Mouse (Mus musculus) midbrain, embryonic 14.5 days (tissue): ENCODE measurements around the gene Nup188. TPM values are rescaled to one million over a fixed set of nuclear protein-coding genes. Genes with fewer than 3 reads are reported as not detected.

ENCODE experiments used
- ATAC-seq: fragments of 200-750 bp; cut with Nextera tagmentation; 2 replicates; pipeline ENCODE4 v1.8.0; 2017; ENCODE audit warnings: moderate number of reproducible peaks, moderate library complexity; ENCODE audit not compliant: low FRiP score, low TSS enrichment
- DNase-seq: peaks from one replicate; pipeline ENCODE4 v3.0.0-alpha.2; 2015
- H3K27ac ChIP-seq: fragments of 300-500 bp; sonication (generic); replicated peaks from 2 replicates; pipeline ENCODE4 v1.5.1; 2014; ENCODE audit warnings: mild to moderate bottlenecking, low read depth, low read length, moderate library complexity
- H3K27me3 ChIP-seq: fragments of 300-500 bp; sonication (generic); 2 replicates; pipeline ENCODE4 v1.6.1; 2014; ENCODE audit warnings: low read length, control low read depth, mixed read lengths; ENCODE audit not compliant: control insufficient read depth, insufficient read depth
- H3K36me3 ChIP-seq: fragments of 300-500 bp; sonication (generic); 2 replicates; pipeline ENCODE4 v1.6.1; 2014; ENCODE audit warnings: low read length, control low read depth; ENCODE audit not compliant: control insufficient read depth, insufficient read depth
- H3K4me1 ChIP-seq: fragments of 300-500 bp; sonication (generic); 2 replicates; pipeline ENCODE4 v1.6.1; 2014; ENCODE audit warnings: mild to moderate bottlenecking, antibody characterized with exemption, low read length, control low read depth; ENCODE audit not compliant: control insufficient read depth, insufficient read depth
- H3K4me2 ChIP-seq: fragments of 300-500 bp; sonication (generic); 2 replicates; pipeline ENCODE4 v1.6.1; 2014; ENCODE audit warnings: mild to moderate bottlenecking, low read length, moderate library complexity
- H3K4me3 ChIP-seq: fragments of 300-500 bp; sonication (generic); replicated peaks from 2 replicates; pipeline ENCODE4 v1.5.1; 2014; ENCODE audit warnings: low read depth, low read length
- H3K9ac ChIP-seq: fragments of 300-500 bp; sonication (generic); replicated peaks from 2 replicates; pipeline ENCODE4 v1.6.1; 2014; ENCODE audit warnings: mild to moderate bottlenecking, low read length, moderate library complexity
- H3K9me3 ChIP-seq: fragments of 300-500 bp; sonication (generic); 2 replicates; pipeline ENCODE4 v1.6.1; 2016; ENCODE audit warnings: low read length, control low read depth, mixed read lengths; ENCODE audit not compliant: control insufficient read depth
- WGBS: fragments of 180-500 bp; shearing (Covaris S2); extraction: QIAGEN DNeasy Blood & Tissue Kit; methylation state at CpG from one replicate; pipeline ENCODE4 v1.1.7; 2014; 5-methylcytosine and 5-hydroxymethylcytosine counted together
- polyA plus RNA-seq: library from polyadenylated mRNA; unstranded; fragments of >200 nt; fragmentation: Nextera tagmentation; extraction: Ambion mirVana; gene quantifications from 2 replicates; pipeline ENCODE4 v1.2.1, GENCODE M21; 2014

Nup188 gene
- polyA plus RNA-seq, 1 experiment from 2014 or later = 26.0 TPM

GRCm38 (mm10) chr2:30360626-30361025, 74.4 kb downstream of the Nup188 start:
- H3K4me3 ChIP-seq = no peak overlapping the region
- peaks cover 25% of the 10 kb centered on the region for H3K4me1 ChIP-seq
- 50% methylated on average over 10 of the region's 10 CpGs for WGBS
- H3K27ac ChIP-seq = no peak overlapping the region
- ATAC-seq (no peak), DNase-seq (no peak)
- H3K36me3 ChIP-seq = no peaks in the 10 kb centered on the region
- no peaks in the 10 kb centered on the region for H3K27me3 ChIP-seq
- no peak overlapping the region for H3K4me2 ChIP-seq
- no peak overlapping the region for H3K9ac ChIP-seq
- H3K9me3 ChIP-seq = no peaks in the 10 kb centered on the region

GRCm38 (mm10) chr2:30362865-30363264, 76.7 kb downstream of the Nup188 start:
- Histone ChIP-seq H3K9ac (no peak overlapping the region), H3K4me1 (peaks cover 20% of the 10 kb centered on the region), H3K9me3 (no peaks in the 10 kb centered on the region), H3K27me3 (no peaks in the 10 kb centered on the region), H3K4me3 (no peak overlapping the region), H3K4me2 (no peak overlapping the region), H3K27ac (no peak overlapping the region), H3K36me3 (peaks cover 9% of the 10 kb centered on the region)
- DNase-seq (no peak), ATAC-seq (no peak)
- WGBS = 76% methylated on average over 5 of the region's 5 CpGs

DNA sequence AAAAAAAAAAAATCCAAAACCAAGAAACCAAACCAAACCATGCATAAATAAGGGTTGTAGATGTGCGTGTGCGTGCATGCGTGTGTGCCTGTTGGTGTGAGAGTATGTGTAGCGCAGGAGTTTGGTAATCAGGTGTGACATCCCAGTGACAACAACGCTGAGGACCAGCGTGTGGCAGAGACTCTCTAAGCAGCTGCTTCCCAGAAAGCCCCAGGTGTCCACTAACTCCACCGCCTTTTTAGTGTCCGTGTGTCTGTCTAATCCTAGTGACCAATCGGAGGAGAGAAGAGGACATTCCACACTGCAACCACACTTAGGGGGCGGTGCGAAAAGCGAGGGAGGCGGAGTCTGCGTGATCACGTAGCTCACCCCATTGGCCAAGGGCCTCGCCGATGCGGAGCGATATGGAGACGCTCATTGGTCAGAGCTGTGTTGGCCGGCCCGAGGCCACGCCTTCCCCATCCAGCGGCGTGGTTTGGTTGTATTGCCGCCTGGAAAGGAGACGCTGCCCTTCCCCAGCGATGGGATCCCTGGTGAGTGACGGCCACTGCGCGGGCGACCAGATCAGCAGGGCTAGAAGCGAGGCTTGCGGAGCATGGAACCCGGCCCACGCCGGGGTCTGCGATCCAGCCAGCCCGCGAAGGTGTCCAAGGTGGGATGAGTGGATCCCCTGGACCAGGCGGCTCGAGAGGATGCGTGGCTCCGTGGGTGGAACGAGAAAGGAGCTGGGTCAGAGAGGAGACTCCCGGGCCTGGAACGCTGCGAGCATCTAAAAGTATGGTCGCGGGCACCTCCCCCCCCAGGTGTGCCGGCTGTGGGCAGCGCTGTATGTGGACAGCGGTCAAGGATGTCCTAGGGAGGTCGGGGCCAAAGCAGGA, 77.8 kb downstream of the Nup188 start, which contains the start of gene Miga2:
Miga2 (plus strand) TSS at position 461 of the 878 bp plus-strand sequence.
- H3K36me3 ChIP-seq = peaks cover 20% of the 10 kb centered on the region
- ATAC-seq = peak; percentile 98
- WGBS = under 1% methylated on average over 54 of the region's 54 CpGs

GRCm38 (mm10) chr2:30365281-30366069, 79.3 kb downstream of the Nup188 start:
- Histone ChIP-seq H3K9me3 (no peaks in the 10 kb centered on the region), H3K4me3 (peak overlapping the region; percentile 89), H3K4me1 (peaks cover 10% of the 10 kb centered on the region), H3K27ac (no peak overlapping the region), H3K4me2 (peak overlapping the region; percentile 95), H3K27me3 (no peaks in the 10 kb centered on the region), H3K36me3 (peaks cover 35% of the 10 kb centered on the region), H3K9ac (peak overlapping the region; percentile 73)
- ATAC-seq (no peak), DNase-seq (no peak)
- WGBS = 86% methylated on average over 2 of the region's 2 CpGs

More for the DNA sequence above, 77.8 kb downstream of the Nup188 start, which contains the start of gene Miga2:
- Histone ChIP-seq H3K4me1 (peaks cover 12% of the 10 kb centered on the region), H3K9me3 (no peaks in the 10 kb centered on the region), H3K4me2 (peak within 1 kb of the TSS; percentile 95), H3K4me3 (peak within 1 kb of the TSS; percentile 89), H3K9ac (peak within 1 kb of the TSS; percentile 73), H3K27ac (peak within 1 kb of the TSS; percentile 70), H3K27me3 (no peaks in the 10 kb centered on the region)
- DNase-seq = peak; percentile 99

- peaks cover 42% of the 10 kb centered on the region for H3K36me3 ChIP-seq
- no peak overlapping the region for H3K9ac ChIP-seq
- H3K27me3 ChIP-seq = no peaks in the 10 kb centered on the region
- no peaks in the 10 kb centered on the region for H3K9me3 ChIP-seq
- no peak overlapping the region for H3K4me3 ChIP-seq
- no peak overlapping the region for H3K4me2 ChIP-seq
- H3K4me1 ChIP-seq = peaks cover 10% of the 10 kb centered on the region
- ATAC-seq = no peak
- 73% methylated on average over 5 of the region's 5 CpGs for WGBS
- H3K27ac ChIP-seq = no peak overlapping the region
- DNase-seq = no peak
Measured at GRCm38 (mm10) chr2:30366203-30366602, 80.0 kb downstream of the Nup188 start.

DNA sequence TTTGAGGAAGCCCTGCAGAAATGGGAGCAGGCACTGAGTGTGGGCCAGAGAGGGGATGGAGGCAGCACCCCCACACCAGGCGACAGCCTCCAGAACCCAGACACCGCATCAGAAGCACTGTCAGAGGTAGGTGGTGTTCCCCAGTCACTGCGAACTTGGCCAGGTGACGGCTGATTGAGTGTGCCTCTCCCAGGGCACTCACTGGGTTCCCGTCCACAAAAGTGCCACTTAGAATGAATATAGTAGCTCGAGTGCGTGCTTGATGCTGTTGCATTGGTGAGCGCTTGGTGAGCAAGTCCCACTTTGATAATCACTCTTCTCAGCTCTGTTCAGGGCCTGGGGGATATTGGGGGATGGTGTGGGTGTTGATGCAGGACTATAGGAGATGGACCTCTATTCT, 85.3 kb downstream of the Nup188 start:
- Histone ChIP-seq H3K4me3 (no peak overlapping the region), H3K27ac (no peak overlapping the region), H3K4me1 (no peaks in the 10 kb centered on the region), H3K4me2 (no peak overlapping the region), H3K9ac (no peak overlapping the region), H3K36me3 (peaks cover 83% of the 10 kb centered on the region), H3K27me3 (no peaks in the 10 kb centered on the region), H3K9me3 (no peaks in the 10 kb centered on the region)
- WGBS = 97% methylated on average over 8 of the region's 8 CpGs
- DNase-seq (no peak), ATAC-seq (no peak)

GRCm38 (mm10) chr2:30372726-30373125, 86.5 kb downstream of the Nup188 start:
- DNase-seq = no peak
- H3K9ac ChIP-seq = no peak overlapping the region
- H3K4me2 ChIP-seq = no peak overlapping the region
- no peaks in the 10 kb centered on the region for H3K4me1 ChIP-seq
- WGBS = 98% methylated on average over 5 of the region's 5 CpGs
- ATAC-seq = no peak
- H3K4me3 ChIP-seq = no peak overlapping the region
- peaks cover 90% of the 10 kb centered on the region for H3K36me3 ChIP-seq
- H3K27ac ChIP-seq = no peak overlapping the region
- H3K27me3 ChIP-seq = no peaks in the 10 kb centered on the region
- H3K9me3 ChIP-seq = no peaks in the 10 kb centered on the region

DNA sequence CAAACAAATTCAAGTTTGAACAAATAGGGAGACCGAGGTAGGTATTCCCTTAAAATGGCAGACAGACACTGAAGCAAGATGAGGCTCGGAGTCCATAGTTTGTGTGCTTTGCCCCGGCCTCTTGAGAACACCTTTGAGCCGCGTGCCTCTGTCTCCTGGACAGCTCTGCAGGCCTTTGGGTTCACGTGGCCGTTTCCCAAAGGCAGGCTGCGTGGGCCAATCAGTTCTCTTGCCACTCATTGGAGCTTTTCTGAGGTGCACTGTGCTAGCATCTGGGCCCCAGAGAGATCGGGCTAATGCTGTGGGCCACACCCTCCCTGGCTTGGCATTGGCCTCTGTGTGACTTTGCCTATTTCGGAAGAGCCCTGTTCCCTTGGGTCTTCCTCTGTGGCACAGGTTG, 89.7 kb downstream of the Nup188 start:
- WGBS = 93% methylated on average over 10 of the region's 10 CpGs

More for the DNA sequence above, 89.7 kb downstream of the Nup188 start:
- Histone ChIP-seq H3K4me3 (no peak overlapping the region), H3K4me2 (no peak overlapping the region), H3K27me3 (no peaks in the 10 kb centered on the region), H3K27ac (no peak overlapping the region), H3K9ac (no peak overlapping the region), H3K36me3 (peaks cover 88% of the 10 kb centered on the region), H3K9me3 (no peaks in the 10 kb centered on the region), H3K4me1 (no peaks in the 10 kb centered on the region)
- no peak for DNase-seq
- no peak for ATAC-seq
